Mouse (Mus musculus) layer of hippocampus, adult 9-11 months (tissue): ENCODE data around the gene Arid1a.
"Not testable (repeated sequence)": the region's sequence is repeated elsewhere in the genome, so short reads cannot be mapped to it uniquely, and the experiment has no call there.

Source experiments
- DNase-seq: peaks from one replicate; pipeline ENCODE4 v3.0.0; 2022

Arid1a gene

DNA sequence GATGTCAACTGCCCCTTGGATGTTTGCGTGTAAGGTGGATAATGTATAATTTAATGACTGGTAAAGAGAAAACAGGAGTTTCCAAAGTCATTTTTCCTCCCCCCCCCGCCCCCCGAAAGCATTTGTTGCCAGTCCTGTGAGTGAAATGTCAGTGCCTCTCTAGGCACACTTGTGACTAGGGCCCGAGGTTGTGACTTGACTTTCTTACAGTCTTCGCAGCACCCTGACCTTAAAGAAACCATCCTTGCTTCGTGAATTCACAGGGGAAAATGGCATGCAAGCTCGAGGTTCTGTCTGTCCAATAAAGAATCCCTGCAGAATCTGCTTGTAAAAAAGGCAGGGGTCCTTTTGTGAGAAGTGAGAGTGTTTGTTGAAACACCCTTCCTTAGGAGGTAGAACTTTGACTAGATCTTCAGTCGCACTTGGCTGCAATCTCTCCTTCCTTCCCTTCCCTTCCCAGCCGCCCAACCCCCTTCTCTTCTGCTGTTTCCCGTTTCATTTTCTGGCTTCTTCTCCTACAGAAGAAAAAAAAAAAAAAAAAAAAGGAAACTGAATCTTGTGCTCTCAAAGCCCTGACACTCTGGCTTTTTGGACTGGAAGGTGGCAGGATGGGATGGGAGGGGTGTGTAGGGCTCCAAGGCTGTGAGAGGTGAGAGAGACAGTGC lies 82.8 kb downstream of the Arid1a start:
- peak; percentile 64 for DNase-seq

DNA sequence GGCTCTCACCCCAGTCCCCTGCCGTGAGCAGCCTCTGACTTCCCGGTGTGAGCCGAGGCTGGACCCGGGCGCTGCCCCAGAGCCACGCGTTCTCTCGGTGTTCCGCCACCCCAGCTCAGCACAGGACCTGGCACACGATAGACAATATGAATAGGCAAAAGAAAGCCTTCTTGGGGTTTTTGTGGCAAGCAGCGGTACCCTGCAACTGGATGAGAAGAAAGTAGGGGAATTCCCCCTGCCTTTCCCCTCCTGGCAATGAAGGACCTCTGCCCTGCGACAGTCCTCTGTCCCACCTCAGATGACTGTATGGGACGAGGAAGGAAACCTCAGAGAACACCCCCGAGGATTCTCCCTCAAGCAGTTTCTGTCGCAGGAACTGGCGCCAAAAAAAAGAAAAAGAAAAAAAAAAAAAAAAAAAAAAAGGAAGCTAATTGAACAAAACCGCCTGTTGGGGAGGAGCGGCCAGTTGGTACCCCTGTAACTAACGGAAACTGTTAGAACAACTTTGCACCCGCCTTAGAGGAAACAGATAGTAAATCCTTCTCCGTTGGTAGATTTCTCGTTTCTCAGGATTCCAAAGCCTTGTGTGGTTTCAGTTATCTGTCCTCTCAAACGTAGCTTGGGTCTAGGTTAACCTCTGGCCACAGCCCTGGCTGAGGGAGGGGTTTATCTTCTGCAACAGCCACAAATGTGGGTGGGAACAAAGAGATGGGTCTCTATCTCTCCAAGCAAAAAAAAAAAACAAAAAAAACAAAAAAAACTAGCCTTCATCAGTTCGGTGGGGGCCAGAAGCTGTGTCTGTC lies 83.5 kb downstream of the Arid1a start:
- DNase-seq: peak; percentile 57

DNA sequence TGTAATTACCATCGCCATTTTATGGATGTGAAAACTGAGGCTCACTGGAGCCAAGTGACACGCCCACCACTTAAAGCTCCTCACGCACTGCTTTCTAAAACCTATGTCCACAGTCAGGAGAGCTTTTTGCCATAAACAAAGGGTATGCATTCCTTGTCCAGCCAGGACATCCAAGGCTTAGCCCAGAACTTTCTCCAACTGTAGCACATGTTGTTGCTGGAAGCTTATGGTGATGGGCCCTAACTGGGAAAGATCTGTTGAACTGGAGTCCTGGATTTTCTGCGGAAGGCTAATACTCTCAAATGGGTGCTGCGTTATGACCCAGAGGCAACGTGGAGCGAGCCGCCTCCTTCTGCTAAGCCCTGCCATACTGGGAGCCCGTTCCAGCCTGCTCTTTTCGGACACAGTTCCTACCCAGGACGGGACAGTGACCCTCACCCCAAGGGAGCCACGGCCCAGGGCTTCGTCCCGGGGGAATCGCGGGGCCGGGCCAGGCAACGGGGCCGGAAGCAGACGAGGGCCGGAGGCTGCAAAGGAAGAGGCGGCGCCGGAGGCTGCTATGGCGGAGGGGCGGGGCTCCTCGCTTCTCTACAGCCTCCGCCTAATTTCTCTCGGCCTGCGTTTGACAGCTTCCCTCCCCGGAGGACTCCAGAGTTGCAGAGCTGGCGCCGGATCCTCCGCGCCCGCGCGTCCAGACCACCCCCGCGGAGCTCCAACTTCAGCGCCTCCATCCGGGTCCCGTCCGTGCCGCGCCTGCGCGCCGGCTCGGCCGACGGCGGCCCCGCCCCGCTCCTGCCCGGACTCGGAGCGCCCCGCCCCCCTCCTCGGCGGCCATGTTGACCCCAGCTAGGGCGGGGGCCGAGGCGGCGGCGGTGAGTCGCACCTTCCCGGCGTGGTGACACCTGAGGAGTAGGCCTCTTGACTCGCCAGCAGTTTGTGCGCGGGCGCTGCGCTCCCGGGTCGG lies 84.4 kb downstream of the Arid1a start, which contains the start of gene Pigv:
Gene Pigv, minus strand, starts transcription at position 767 of the 964 bp plus-strand sequence.
- DNase-seq: peak; percentile 93

DNA sequence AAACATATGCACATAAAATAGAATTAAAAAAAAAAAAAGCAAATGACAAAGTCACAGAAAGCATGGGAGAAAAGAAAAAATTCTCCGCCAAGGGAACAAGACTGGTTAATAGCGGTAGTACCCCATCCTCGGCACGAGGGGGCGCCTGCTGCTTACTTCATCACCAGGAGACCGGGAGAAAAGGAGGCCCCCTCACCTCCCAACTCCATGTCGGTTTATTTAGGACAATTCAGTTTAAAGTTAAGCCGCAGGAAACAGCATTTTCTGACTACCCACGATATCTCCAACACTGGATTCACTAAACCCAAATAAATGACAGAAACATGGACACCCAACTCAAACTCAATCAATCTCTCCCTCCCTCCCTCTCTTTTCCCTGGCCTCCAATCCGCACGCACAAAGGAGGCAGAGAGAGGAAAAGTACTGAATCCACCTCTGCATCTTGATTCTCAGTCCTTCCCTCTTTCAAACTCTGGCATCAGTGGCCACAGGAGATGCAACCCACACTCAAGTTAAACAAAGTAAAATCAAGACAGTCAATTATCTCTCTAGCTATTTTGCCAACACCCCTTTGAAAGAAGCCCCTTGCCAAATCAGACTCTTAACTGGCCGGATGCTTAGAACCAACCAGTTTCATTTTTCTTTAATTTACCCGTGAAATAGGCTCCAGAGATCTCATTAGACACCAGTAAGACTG lies 85.2 kb downstream of the Arid1a start:
- peak; percentile 88 for DNase-seq

DNA sequence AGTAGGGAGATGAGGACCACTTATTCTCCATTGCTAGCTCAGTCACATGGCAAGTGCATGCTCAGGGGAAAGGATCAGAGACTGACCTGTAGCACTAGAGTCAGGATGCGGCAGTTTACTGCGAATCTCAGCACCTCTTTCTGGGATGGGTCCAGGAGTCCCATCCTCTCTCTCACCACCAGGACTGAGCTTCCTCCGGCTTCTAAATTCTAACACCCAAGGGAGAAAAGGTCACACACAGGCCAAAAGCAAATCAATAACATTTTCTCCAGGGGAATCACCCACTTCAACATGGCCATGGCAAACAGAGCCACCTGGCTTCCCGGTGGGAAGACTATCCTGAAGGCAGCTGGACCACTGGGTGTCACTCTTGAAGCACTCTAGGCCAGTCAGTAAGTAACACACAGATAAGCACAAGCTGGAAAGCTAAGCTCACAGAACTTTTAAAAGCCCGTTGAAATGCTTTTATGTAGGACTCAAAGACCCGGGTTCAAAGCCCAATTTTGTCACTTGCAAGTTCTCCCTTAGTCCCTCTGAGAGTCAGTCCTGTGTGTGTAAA lies 86.8 kb downstream of the Arid1a start:
- DNase-seq: no peak

DNA sequence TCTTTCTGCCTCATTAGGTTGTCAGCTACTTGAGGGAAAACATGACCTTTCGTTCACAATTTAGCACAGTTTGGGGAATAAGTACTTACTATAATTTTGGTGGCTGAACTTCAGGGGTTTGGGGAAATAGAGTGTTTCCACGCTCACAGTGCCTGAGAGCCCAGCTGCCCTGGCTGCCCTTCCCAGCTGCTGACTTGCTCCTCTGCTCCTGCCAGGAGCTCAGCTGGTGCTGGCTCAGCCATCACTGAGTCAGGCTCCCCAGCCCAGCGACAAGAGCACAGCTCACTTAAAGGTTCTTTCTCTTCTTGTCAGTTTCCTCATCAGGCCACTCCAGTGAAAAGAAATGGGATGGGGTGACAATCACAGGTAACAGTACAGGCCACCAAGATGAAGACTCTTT lies 88.0 kb downstream of the Arid1a start:
- no peak for DNase-seq

DNA sequence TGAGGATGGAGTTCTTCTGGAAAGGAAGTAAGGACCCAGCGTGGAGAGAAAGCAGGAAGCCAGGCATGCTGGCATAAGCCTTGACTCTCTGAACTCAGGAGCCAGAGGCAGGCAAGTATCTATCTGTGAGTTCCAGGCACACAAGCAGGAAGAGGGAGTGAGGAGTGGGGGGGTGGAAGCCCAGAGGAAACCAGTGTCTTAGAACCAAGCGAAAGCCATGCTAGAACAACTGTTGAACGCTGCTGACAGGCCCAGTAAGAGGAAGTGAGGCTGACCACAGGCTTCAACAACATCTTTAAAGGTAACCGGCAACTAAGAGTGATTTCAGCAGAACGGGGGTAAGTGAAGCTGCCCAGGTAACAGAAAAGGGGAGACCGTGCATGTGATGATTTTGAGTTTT lies 90.4 kb downstream of the Arid1a start:
- DNase-seq: peak; percentile 58

DNA sequence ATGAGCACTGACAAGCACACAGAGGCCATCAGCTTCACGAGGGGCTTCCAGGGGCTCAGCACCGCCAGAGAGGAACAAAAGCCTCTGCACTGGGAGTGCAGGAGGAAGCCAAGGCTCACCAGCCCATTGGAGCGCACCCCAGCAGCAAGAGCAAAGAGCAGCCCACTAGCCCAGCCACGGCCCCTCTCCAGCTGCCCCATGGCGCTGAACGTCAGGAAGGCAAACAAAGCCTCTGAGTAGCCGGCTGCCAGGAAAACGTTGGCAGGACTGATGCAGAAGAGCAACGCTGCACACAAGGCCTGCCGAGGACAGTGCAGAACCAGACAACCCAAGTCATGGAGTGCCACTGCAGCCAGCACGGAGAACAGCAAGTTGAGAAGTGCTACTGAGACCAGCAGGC lies 91.5 kb downstream of the Arid1a start:
- DNase-seq: no peak

DNA sequence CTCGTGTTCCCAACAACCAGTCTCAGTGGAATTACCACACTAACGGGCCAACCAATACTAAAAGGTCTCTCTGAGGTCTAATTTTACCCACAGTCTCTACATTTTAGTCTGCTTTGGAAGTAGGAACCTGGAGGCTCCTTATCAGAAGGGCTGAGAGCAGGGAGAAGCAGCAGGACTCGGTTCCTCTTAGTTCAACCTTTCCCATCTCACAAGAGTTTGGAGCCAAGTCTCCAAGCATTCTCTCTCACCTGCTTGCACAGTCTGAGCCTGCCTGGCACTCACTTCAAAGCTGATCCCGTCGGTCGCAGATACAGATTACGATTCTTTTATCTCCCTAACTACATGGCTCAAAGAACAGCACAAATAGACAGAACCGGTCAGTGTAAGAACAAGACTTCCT lies 93.6 kb downstream of the Arid1a start:
- DNase-seq: no peak

DNA sequence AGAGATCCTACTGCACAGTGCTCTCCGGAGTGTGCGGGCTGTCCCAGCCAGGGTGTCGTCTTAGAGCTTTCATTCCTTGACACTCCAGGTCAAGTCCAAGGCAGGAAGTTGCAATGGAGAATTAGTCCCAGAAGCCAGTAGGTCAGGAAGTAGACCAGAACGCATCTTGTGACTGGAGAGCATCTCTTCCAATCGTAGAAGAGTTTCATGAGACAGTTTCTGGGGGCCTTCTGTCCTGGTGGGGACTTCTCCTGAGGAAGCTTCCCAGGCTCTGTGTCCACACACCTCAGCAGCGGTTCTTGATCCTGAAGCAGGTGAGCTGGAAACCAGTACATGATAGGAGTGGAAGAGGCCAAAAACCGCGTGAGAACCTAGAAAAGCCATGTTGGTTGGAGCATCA lies 94.1 kb downstream of the Arid1a start:
- no peak for DNase-seq

DNA sequence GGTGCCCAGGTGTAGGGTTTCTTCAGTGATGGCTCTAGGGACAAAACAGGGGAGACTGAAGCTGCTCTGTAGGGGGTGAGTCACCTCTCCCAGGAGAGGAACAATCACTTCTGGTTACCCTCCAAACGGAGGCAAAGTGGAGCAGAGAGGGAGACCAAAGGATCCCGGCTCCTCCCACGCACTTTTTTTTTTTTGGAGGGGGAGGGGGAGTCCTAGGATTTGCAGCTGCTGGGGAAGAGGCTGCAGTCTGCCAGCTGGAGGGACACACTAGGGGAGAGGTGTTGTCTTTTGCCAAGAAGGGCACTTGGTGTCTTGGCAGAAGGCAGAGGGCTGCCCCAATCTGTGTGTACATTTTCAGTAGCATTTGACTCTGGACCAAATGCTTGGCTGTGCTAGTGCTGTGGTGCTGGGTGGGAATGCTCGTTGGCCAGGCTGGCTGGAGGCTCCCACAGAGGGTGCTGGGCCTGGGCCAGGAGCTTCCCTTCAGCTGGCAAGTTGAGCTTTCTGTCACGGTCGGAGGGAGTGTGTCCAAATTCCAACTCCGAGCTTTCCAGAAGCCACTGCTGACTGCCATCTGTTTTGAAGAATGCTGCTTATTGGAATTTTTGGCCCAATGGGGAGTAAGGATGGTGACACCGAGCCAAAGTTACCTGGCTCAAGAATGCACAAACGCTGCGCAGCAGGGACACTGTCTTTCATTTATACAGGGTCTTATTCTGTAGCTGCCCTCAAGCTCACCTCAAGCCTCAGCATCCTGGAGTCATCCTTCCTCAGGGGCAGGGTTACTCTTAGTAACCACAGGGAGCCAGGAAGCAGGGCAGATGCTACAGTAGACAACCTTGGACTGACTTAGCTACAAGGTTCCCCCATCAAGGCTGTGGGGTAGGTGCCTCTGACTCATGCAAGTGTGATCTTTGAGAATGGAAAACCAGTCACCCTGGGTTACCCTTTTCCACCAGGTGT lies 96.1 kb downstream of the Arid1a start:
- DNase-seq: peak; percentile 85

DNA sequence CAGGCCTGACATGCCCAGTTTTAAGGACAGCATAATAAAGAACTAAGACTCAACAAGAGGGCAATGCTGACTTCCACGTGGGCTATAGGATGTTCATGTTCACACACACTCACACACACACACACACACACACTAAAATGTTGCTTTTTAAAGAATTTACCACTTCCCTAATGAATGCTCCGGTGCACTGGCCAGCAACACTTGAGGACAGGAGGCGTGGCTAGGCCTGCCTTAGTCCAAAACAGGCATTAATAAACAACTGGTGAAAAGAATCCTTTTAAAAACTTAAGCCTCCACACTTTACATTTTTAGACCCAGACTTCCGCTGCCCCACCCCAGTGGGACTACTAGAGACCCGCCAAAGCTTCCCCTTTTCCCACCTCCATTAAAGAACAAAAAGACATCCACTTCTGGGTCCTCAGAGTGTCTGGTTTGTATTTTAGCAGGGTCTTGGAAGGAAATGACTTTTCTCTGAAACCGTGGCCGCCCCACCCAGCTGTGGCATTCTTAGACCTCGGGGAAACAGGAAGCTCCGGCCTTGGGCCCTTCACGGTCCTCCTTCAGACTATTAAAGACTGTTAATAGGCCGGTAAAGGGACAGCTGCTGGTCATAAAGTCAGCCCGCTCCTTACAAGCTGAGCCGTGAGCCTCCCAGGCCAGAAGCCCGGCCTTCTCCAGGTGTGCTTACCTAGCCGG lies 96.9 kb downstream of the Arid1a start:
- peak; percentile 74 for DNase-seq

DNA sequence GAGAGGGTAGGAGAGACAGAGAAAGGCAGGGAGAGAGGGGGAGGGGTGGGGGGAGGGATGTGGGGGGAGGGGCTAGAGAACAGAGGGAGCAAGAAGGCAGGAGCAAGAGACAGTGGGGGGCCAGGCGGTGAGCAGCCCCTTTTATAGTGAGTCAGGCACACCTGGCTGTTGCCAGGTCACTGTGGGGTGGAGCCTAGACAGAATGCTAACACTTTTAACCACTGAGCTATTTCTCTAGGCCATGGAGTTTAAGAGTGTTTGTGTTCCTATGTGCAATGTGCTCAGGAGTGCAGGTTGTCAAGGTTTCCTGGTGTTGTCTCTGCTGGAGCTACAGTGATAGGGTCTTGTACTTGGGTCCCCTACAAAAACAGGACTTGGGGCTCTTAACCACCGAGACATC lies 97.8 kb downstream of the Arid1a start:
- DNase-seq: no peak

DNA sequence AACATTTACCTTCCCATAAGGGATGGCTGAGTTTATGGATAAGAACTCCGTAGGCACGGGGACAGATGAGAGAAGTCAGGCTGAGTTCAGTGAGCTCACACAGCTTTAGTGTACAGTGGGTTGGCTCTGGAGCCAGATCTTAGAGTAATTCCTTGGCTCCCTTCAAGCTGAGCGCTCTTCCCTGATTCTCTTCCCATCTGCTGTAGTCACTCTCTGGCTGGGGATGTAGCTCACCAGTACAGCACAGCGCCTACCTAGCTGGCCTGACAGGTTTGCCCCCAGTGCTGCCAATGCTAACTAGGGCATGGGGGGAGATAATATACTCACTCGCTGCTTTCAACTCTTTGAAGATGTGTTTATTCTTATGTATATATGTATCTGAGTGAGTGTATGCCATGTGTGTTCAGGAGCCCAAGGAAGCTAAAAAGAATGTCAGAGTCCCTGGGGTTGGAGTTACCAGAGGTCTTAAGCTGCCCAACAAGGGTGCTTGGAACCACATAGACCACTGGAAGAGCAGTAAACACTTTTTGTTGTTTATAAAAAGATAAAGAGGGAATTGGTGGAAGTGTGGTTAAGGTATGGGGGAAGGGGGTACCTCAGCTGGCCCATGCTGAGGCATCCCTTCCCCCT lies 98.6 kb downstream of the Arid1a start:
- DNase-seq: no peak

DNA sequence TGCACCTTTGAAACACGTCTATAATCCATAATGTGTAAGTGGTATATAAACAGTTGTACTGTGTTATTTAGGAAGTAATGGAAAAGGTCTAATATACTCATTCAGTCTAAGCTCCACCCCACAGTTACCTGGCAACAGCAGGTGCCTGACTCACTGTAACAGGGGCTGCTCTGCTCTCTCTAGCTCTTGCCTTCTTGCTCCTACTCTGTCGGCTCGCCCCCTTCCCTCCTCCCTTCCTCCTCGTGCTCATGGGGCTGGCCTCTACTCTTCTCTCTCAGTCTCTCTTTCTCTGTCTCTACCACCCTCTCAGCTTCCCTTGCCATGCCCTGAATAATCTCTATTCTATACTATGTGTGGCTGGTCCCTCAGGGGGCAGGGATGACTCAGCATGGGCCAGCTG lies 99.6 kb downstream of the Arid1a start:
- DNase-seq: no peak

DNA sequence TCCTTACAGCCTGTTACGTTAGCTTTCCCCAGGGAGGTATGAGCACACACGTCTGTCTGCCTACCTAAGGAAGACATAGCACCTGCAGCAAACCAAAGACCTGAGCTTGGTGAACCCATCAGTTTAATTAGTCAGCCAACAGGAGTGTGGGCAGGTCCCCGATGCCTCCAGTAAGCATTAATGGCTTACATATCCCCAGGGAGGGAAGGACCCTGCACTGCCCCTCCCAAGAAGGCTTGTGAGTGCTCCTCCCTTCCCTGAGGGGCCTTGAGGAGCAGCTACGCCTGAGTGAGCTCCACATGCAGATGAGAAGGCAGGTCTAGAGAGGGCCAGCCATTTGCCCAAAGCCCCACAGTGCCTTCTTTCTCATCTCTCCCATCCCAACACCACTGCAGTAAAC lies 100.3 kb downstream of the Arid1a start:
- no peak for DNase-seq

DNA sequence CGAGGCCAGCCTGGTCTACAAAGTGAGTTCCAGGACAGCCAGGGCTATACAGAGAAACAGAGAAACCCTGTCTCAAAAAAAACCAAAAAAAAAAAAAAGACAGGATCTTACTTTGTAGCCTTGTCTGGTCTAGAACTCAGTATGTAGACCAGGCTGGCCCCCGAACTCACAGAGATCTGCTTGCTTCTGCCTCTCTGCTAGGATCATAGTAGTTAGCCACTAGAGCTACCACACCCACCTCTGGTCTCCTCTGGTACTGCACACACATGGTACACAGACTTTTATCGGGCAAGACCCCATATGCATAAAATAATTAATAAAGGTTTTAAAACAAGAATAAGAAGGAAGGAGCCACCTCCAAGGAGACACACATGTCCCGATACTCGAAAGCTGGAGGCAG lies 102.5 kb downstream of the Arid1a start:
- DNase-seq: not testable (repeated sequence)

DNA sequence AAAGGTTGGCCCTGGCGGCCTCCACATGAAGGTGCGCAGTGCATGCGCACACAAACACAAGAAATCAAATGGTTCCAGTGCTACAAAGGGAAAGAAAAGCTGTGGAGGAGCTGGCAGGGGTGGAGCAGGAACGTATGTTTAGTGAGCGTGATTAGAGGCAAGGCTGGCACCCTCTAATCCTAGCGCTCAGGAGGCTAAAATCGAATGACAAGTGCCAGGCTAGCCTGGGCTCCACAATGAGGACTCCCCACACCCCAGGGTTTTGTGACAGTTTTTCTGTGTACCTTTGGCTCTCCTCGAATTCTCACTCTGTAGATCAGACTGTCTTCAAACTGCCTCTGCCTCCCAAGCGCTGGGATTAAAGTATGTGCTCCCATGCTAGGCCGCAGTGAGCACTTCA lies 103.8 kb downstream of the Arid1a start:
- DNase-seq: no peak

DNA sequence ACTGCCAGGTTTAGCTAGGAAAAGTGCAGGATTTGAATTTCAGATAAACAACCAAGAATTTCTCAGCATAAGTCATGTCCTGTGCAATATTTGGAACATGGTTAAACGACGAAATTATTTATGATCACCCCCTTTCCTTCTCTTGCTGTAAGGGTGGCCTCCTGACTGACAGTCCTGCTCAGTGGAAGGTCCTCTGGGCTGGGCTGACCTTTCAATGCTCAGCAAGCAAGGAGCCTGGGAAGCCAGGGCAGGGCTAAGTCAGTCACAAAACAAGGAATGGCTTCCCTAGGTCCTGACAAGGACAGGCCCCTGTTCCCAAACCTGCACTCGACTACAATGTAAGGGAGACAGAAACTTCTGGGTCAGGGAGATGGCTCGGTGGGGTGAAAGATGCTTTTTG lies 104.6 kb downstream of the Arid1a start:
- DNase-seq: no peak

DNA sequence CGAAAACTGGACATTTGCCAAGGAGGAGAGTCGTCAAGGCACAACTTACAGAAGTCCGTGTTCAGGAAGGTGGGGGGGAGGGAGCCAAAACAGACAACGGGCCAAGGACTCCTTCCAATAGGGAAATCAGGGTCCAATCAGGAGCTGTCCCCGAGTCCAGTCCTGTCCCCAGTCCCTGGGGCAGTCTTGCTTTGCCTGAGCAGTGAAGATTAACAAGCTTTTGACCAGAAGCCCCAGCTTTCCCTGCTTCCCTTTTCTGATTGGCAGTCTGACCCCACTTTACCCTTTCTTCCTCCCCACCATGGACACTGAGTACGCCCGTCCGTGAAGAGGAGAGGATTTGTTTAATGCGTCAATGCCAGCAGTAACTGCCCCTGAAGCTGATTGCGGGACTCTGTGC lies 105.1 kb downstream of the Arid1a start:
- no peak for DNase-seq
